Mouse (Mus musculus): ENCODE measurements around the gene Nrp2.

GRCm38 (mm10) chr1:62784084-62784392, 81.0 kb downstream of the Nrp2 start:
- TF ChIP-seq POLR2A (IDR thresholded peaks at IDR 0.05; ENCODE audit: borderline replicate concordance, insufficient read depth, low read length) (no peak), CTCF (IDR thresholded peaks at IDR 0.05; ENCODE audit: borderline replicate concordance, insufficient read depth, low read depth, low read length) (no peak)

All from cerebellum, adult 2 months (tissue).